Mouse (Mus musculus) layer of hippocampus, postnatal 10 days (tissue): Measurements from ENCODE around the gene Cd47. TPM values are rescaled to one million over a fixed set of nuclear protein-coding genes. Genes with fewer than 3 reads are reported as not detected.
A peak's percentile ranks its signal among the peaks of the same experiment; 100 is the strongest.
"Not testable (repeated sequence)": the region's sequence is repeated elsewhere in the genome, so short reads cannot be mapped to it uniquely, and the experiment has no call there.

Experiments
- DNase-seq, 2 experiments: peaks; one replicate each; pipeline ENCODE4 v3.0.0; 2021; ENCODE audit warnings: low spot score in 2 of 2
- total RNA-seq, 2 experiments: library from RNA; stranded (reverse); gene quantifications; 2 replicates each; pipeline ENCODE4 v1.2.3; 2021

Gene Cd47
- total RNA-seq, 2 experiments from 2014 or later, result 214 to 228 TPM

- DNase-seq, result no peak
Measured at GRCm38 (mm10) chr16:49819494-49819893, 19.2 kb downstream of the Cd47 start.

- DNase-seq, result not testable (repeated sequence)
Measured at GRCm38 (mm10) chr16:49830911-49831310, 30.6 kb downstream of the Cd47 start.

GRCm38 (mm10) chr16:49832339-49832738, 32.0 kb downstream of the Cd47 start:
- DNase-seq, result no peak

GRCm38 (mm10) chr16:49834130-49834693, 33.9 kb downstream of the Cd47 start:
- DNase-seq, result no peak

GRCm38 (mm10) chr16:49836634-49837164, 36.4 kb downstream of the Cd47 start:
- no peak for DNase-seq

GRCm38 (mm10) chr16:49838923-49839322, 38.6 kb downstream of the Cd47 start:
- no peak for DNase-seq

- peak; percentile 13 to 33 for DNase-seq
Measured at GRCm38 (mm10) chr16:49839681-49840535, 39.6 kb downstream of the Cd47 start.

GRCm38 (mm10) chr16:49843723-49844122, 43.4 kb downstream of the Cd47 start:
- DNase-seq, result no peak

GRCm38 (mm10) chr16:49847224-49848003, 47.1 kb downstream of the Cd47 start:
- DNase-seq, result no peak

- DNase-seq, result no peak
Measured at GRCm38 (mm10) chr16:49848651-49849050, 48.3 kb downstream of the Cd47 start.

GRCm38 (mm10) chr16:49852940-49853339, 52.6 kb downstream of the Cd47 start:
- no peak for DNase-seq

- no peak for DNase-seq
Measured at GRCm38 (mm10) chr16:49853633-49854032, 53.3 kb downstream of the Cd47 start.

- DNase-seq, result no peak
Measured at GRCm38 (mm10) chr16:49854194-49854593, 53.9 kb downstream of the Cd47 start.

- DNase-seq, result peak; percentile 91 to 94
Measured at GRCm38 (mm10) chr16:49854931-49855835, 54.9 kb downstream of the Cd47 start.

- no peak for DNase-seq
Measured at GRCm38 (mm10) chr16:49855836-49856503, 55.6 kb downstream of the Cd47 start.

GRCm38 (mm10) chr16:49856661-49857060, 56.3 kb downstream of the Cd47 start:
- no peak for DNase-seq

GRCm38 (mm10) chr16:49857504-49858160, 57.3 kb downstream of the Cd47 start:
- no peak for DNase-seq

GRCm38 (mm10) chr16:49858161-49858906, 58.0 kb downstream of the Cd47 start:
- DNase-seq, result no peak
